Mouse (Mus musculus): ENCODE data around the gene Traf3ip1. TPM values are rescaled to one million over a fixed set of nuclear protein-coding genes. Genes with fewer than 3 reads are reported as not detected.

Gene Traf3ip1
- 4.8 and 6.0 TPM in 2 replicates for polyA plus RNA-seq (2016; fragmentation: Nextera tagmentation; extraction: Ambion mirVana)

- H3K9ac ChIP-seq, result peak within 1 kb of the TSS; percentile 85
Measured at GRCm38 (mm10) chr1:91494457-91495140, at the start of gene Traf3ip1. Gene Traf3ip1 (plus strand): TSS chr1:91494647.

DNA sequence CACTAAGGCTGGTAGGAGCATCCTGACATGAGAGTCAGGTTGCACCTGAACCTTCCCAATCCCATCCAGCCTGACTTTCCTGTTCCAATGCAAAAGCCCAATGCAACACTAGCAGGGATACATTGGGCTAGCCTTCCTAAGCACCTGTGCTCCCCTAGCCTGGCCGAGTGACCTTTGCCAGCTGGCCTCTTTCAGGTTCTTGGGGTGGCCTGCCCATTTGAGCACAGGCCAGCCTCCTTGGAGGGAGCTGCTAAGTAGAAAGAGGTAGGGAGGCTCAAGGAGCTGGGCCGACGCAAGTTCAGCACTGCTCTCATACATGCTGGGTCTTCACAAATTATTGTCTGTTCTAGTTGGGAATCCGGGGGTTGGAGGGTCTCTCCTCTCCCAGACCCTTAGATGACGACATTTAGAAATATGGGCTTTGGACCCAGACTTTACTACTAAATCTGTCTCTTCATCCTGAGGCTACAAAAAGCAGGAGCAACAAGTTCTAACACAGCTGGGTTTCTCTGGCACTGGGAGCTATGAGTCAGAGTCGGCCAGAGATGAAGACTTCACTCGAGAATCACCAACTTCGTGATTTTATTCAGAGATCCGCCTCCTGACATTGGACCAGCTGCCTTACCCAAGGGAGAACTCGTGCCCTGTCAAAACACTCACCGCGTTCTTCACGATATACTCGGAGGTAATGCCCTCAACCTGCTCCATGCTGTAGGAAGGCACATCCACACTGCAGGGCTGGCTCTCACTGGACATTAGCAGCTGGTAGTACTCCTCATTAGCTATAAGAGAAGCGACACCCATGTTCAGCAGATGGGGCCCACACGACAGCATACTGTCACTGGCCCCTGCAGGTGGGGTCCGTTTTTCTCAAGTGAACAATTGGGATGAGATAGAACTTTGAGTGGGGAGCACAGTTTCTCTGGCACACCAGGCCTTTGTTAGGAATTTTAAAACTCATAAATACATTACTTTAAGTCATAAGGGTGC is 49.3 kb upstream of the Traf3ip1 start:
- no peaks in the 10 kb centered on the region for H3K27me3 ChIP-seq (replicated peaks)
- no peak overlapping the region for H3K27ac ChIP-seq (ENCODE audit: poor library complexity, severe bottlenecking)
- 86% methylated on average over 17 of the region's 17 CpGs for WGBS
- no peak overlapping the region for H3K4me2 ChIP-seq
- H3K9ac ChIP-seq, result no peak overlapping the region
- peaks cover 35% of the 10 kb centered on the region for H3K4me1 ChIP-seq (replicated peaks)
- ATAC-seq (ENCODE audit: insufficient number of reproducible peaks, low FRiP score), result no peak
- H3K36me3 ChIP-seq, result peaks cover 50% of the 10 kb centered on the region
- H3K4me3 ChIP-seq, result no peak overlapping the region
- peaks cover 9% of the 10 kb centered on the region for H3K9me3 ChIP-seq (replicated peaks)

More at GRCm38 (mm10) chr1:91494457-91495140, at the start of gene Traf3ip1:
- no peaks in the 10 kb centered on the region for H3K9me3 ChIP-seq (replicated peaks)
- peaks cover 3% of the 10 kb centered on the region for H3K36me3 ChIP-seq
- ATAC-seq (ENCODE audit: insufficient number of reproducible peaks, low FRiP score), result peak; percentile 96
- H3K4me2 ChIP-seq, result peak within 1 kb of the TSS; percentile 90
- H3K4me3 ChIP-seq, result peak within 1 kb of the TSS; percentile 75
- H3K27me3 ChIP-seq (replicated peaks), result no peaks in the 10 kb centered on the region
- peaks cover 15% of the 10 kb centered on the region for H3K4me1 ChIP-seq (replicated peaks)
- WGBS, result under 1% methylated on average over 78 of the region's 79 CpGs
- H3K27ac ChIP-seq (ENCODE audit: poor library complexity, severe bottlenecking), result no peak within 1 kb of the TSS

DNA sequence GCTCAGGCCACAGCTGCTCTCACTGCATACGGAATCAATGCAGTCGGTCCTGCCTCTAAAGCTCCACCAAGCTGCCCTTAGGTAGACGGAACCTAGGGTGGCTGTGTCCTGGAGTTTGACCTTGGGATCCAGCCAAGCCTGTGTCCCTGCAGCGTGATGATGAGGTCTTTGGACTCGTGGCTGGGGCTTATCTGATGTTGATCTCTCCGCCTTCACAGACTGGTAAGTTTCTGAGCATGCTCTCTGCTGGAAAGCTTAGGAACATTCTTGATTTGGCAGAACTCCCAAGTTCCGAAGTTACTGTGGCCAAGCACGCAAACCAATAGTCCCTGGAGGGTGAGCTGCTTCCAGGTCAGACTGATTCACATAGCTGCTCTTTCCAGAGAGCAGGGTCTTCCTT is 48.4 kb upstream of the Traf3ip1 start:
- Histone ChIP-seq H3K27ac (ENCODE audit: poor library complexity, severe bottlenecking) (peak overlapping the region; percentile 36; the same call in 1 of the 2 replicates), H3K4me2 (no peak overlapping the region), H3K4me1 (replicated peaks) (peaks cover 42% of the 10 kb centered on the region), H3K36me3 (peaks cover 42% of the 10 kb centered on the region), H3K9me3 (replicated peaks) (peaks cover 9% of the 10 kb centered on the region), H3K4me3 (no peak overlapping the region), H3K27me3 (replicated peaks) (no peaks in the 10 kb centered on the region), H3K9ac (no peak overlapping the region)
- 0 out of 2 replicates have a peak, but pooled peaks have one; percentile 9 for ATAC-seq (ENCODE audit: insufficient number of reproducible peaks, low FRiP score)
- WGBS, result 55% methylated on average over 8 of the region's 8 CpGs

- Histone ChIP-seq H3K4me3 (no peak overlapping the region), H3K9me3 (replicated peaks) (peaks cover 9% of the 10 kb centered on the region), H3K9ac (no peak overlapping the region), H3K27ac (ENCODE audit: poor library complexity, severe bottlenecking) (peak overlapping the region; percentile 36; the same call in 1 of the 2 replicates), H3K4me2 (no peak overlapping the region), H3K36me3 (peaks cover 42% of the 10 kb centered on the region), H3K4me1 (replicated peaks) (peaks cover 47% of the 10 kb centered on the region), H3K27me3 (replicated peaks) (no peaks in the 10 kb centered on the region)
- 79% methylated on average over 4 of the region's 4 CpGs for WGBS
- ATAC-seq (ENCODE audit: insufficient number of reproducible peaks, low FRiP score), result no peak
Measured at GRCm38 (mm10) chr1:91446511-91446910, 47.9 kb upstream of the Traf3ip1 start.

DNA sequence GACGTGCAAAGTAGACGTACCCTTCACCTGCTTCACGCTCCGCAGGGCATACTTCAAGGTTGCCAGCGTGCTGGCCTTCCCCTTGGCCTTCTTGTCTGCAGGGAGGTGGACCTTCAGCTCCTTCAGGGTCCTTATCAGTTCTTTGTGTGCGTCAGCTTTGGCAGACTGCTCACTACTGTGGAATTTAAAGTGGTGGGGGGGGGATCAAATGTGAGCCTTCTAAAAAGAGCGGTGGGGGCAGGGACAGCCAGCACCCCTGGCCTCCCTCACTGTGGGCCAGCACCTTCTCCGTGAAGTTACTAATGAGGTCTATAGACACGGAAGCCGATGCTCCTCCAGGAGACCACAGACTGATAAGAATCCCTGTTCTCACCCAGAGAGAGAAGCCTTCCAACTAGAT is 45.8 kb upstream of the Traf3ip1 start:
- peak overlapping the region; percentile 85 for H3K27ac ChIP-seq (ENCODE audit: poor library complexity, severe bottlenecking)
- H3K9me3 ChIP-seq (replicated peaks), result peaks cover 9% of the 10 kb centered on the region

DNA sequence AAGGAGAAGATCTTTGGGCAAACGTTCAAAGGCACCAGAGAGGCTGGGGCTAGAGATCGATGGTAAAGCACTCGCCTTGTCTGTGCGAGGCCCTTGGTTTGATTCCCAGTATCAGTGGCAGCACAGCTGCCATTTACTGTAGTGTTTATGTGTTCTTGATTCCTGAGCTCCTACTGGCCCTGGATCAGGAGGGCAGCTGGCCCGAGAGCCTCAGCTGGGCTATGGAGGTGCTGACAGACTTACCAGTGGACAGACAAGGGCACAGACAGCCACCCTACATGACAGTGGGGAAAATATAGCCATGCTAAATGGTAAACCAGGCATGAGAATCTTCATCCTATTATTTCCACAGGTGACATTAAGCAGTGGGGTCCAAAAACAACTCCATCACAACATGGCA is 43.6 kb upstream of the Traf3ip1 start:
- peaks cover 11% of the 10 kb centered on the region for H3K36me3 ChIP-seq
- no peak for ATAC-seq (ENCODE audit: insufficient number of reproducible peaks, low FRiP score)
- H3K27ac ChIP-seq (ENCODE audit: poor library complexity, severe bottlenecking), result peak overlapping the region; percentile 10; the same call in 1 of the 2 replicates
- no peak overlapping the region for H3K4me3 ChIP-seq
- WGBS, result 68% methylated on average over 5 of the region's 5 CpGs
- H3K9ac ChIP-seq, result no peak overlapping the region
- H3K9me3 ChIP-seq (replicated peaks), result peaks cover 9% of the 10 kb centered on the region
- peaks cover 85% of the 10 kb centered on the region for H3K4me1 ChIP-seq (replicated peaks)
- no peak overlapping the region for H3K4me2 ChIP-seq
- no peaks in the 10 kb centered on the region for H3K27me3 ChIP-seq (replicated peaks)

More for the DNA sequence above, 45.8 kb upstream of the Traf3ip1 start:
- peak overlapping the region; percentile 48 for H3K4me2 ChIP-seq
- peaks cover 26% of the 10 kb centered on the region for H3K36me3 ChIP-seq
- no peak overlapping the region for H3K4me3 ChIP-seq
- H3K27me3 ChIP-seq (replicated peaks), result no peaks in the 10 kb centered on the region
- peaks cover 65% of the 10 kb centered on the region for H3K4me1 ChIP-seq (replicated peaks)
- H3K9ac ChIP-seq, result peak overlapping the region; percentile 31; the same call in 1 of the 2 replicates
- peak; percentile 55 for ATAC-seq (ENCODE audit: insufficient number of reproducible peaks, low FRiP score)
- WGBS, result 16% methylated on average over 10 of the region's 10 CpGs

GRCm38 (mm10) chr1:91451547-91452084 is 42.8 kb upstream of the Traf3ip1 start:
- no peak overlapping the region for H3K9ac ChIP-seq
- H3K4me2 ChIP-seq, result no peak overlapping the region
- peaks cover 85% of the 10 kb centered on the region for H3K4me1 ChIP-seq (replicated peaks)
- no peaks in the 10 kb centered on the region for H3K27me3 ChIP-seq (replicated peaks)
- H3K36me3 ChIP-seq, result peaks cover 11% of the 10 kb centered on the region
- peaks cover 9% of the 10 kb centered on the region for H3K9me3 ChIP-seq (replicated peaks)
- no peak for ATAC-seq (ENCODE audit: insufficient number of reproducible peaks, low FRiP score)
- no peak overlapping the region for H3K4me3 ChIP-seq
- 66% methylated on average over 5 of the region's 5 CpGs for WGBS
- peak overlapping the region; percentile 10; the same call in 1 of the 2 replicates for H3K27ac ChIP-seq (ENCODE audit: poor library complexity, severe bottlenecking)

DNA sequence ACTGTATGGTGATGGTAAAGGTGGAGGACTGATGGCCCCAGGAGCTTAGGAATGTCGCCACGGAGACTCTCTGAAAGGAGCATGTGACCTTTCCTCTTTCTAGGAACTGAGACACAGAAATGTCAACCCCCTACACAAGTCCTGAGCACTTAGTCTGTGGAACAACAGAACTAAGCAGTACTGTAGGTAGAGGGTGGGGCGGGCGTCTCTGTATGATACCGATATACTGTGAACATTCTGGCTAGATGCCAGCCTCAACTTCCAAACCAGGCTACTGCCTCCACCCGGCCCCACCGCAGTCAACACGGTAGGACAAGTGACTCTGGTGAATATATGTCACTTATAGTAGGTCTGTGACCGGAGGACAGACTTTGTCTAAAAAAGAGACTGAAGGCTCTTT is 40.5 kb upstream of the Traf3ip1 start:
- Histone ChIP-seq H3K27me3 (replicated peaks) (no peaks in the 10 kb centered on the region), H3K9ac (no peak overlapping the region), H3K4me2 (no peak overlapping the region), H3K36me3 (no peaks in the 10 kb centered on the region), H3K4me3 (no peak overlapping the region), H3K4me1 (replicated peaks) (peaks cover 92% of the 10 kb centered on the region), H3K27ac (ENCODE audit: poor library complexity, severe bottlenecking) (no peak overlapping the region), H3K9me3 (replicated peaks) (no peaks in the 10 kb centered on the region)
- ATAC-seq (ENCODE audit: insufficient number of reproducible peaks, low FRiP score), result no peak
- 59% methylated on average over 9 of the region's 9 CpGs for WGBS

- H3K27me3 ChIP-seq (replicated peaks), result no peaks in the 10 kb centered on the region
- peak overlapping the region; percentile 36; the same call in 1 of the 2 replicates for H3K9ac ChIP-seq
- ATAC-seq (ENCODE audit: insufficient number of reproducible peaks, low FRiP score), result no peak
- no peak overlapping the region for H3K4me2 ChIP-seq
- no peaks in the 10 kb centered on the region for H3K9me3 ChIP-seq (replicated peaks)
- WGBS, result 73% methylated on average over 3 of the region's 3 CpGs
- H3K4me3 ChIP-seq, result no peak overlapping the region
- no peaks in the 10 kb centered on the region for H3K36me3 ChIP-seq
- H3K4me1 ChIP-seq (replicated peaks), result peaks cover 87% of the 10 kb centered on the region
- no peak overlapping the region for H3K27ac ChIP-seq (ENCODE audit: poor library complexity, severe bottlenecking)
Measured at GRCm38 (mm10) chr1:91454366-91454765, 40.1 kb upstream of the Traf3ip1 start.

DNA sequence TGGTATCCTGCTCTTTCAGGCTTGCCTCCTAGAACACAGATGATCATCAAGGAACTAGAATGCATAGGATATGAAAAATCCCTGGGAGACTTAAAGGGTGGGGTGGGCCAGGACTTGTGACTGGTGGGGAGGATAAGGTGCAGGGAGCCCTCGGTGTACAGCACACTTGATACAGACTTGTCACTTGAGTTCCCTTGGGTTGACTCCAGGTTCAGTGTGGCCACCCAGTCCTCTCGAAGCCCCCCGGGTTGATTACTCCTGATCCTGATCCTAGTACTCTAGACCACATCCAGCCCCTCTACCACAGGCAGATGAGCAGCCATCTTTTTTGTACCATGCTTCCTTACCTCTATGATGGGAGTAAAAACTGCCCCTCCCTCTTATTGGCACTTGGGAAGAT is 39.5 kb upstream of the Traf3ip1 start:
- Histone ChIP-seq H3K27me3 (replicated peaks) (no peaks in the 10 kb centered on the region), H3K36me3 (no peaks in the 10 kb centered on the region), H3K4me1 (replicated peaks) (peaks cover 84% of the 10 kb centered on the region), H3K4me3 (no peak overlapping the region), H3K9ac (no peak overlapping the region), H3K27ac (ENCODE audit: poor library complexity, severe bottlenecking) (no peak overlapping the region), H3K4me2 (no peak overlapping the region), H3K9me3 (replicated peaks) (no peaks in the 10 kb centered on the region)
- WGBS, result 79% methylated on average over 3 of the region's 3 CpGs
- ATAC-seq (ENCODE audit: insufficient number of reproducible peaks, low FRiP score), result no peak
